In genomic region chr15:59936486-59936885, GRCm38 (mm10) we compare ENCODE assay signal across 17 mouse cellular contexts.
DNase-seq lines count a peak whose midpoint lies in the region; TF ChIP-seq lines count a peak whose summit lies in the region.
"Had no signal": no experiment of that assay in that cellular context is flagged by ENCODE, and none has a peak within 500 bp of the region (broad histone marks: within the 10 kb centered on the region; RNA-seq: fewer than 3 reads in every experiment).

No protein-coding gene starts in this region.

- intact Hi-C loops in left cerebral cortex, postnatal 4 days (cut with DNase I), result no loop called here
- intact Hi-C loops in left cerebral cortex, adult 2 months (cut with DNase I), result no loop called here

- no peak for TF ChIP-seq CTCF in left cerebral cortex, adult 2 months (IDR thresholded peaks at IDR 0.05)

- no peak overlapping the region for H3K4me3 ChIP-seq in left cerebral cortex, adult 2 months
- H3K4me3 ChIP-seq: erythroblast, embryonic 14.5 days; gastrocnemius, adult 2 months; limb, embryonic 15.5 days; myocyte had no signal

- peak; percentile 43 for DNase-seq in heart, adult 11 months
- DNase-seq in heart, adult 9 months (ENCODE audit: low spot score in 2 of 2), result no peak
- peak; percentile 65 for DNase-seq in left cerebral cortex, postnatal 4 days
- no peak for DNase-seq in left cerebral cortex, adult 2 months (ENCODE audit: extremely low spot score in 1 of 2, low spot score in 2 of 2)
- DNase-seq in CD4-positive helper T cell, adult 2 months (ENCODE audit: low read depth, low spot score), result peak; percentile 51
- peak; percentile 25 for DNase-seq in brain, adult 2 months (ENCODE audit: low read depth, low spot score)
- DNase-seq in spleen, adult 18-20 months, result no peak
- no peak for DNase-seq in spleen, postnatal 4 days (ENCODE audit: low spot score in 2 of 2)
- DNase-seq: adrenal gland, postnatal 25 days; cerebellum, adult 11 months; gastrocnemius, adult 2 months; heart, postnatal 36 days; kidney, adult 18-20 months; thymus, adult 18-20 months had no signal

- no peak overlapping the region for H3K27ac ChIP-seq in left cerebral cortex, adult 2 months
- H3K27ac ChIP-seq: gastrocnemius, adult 2 months; limb, embryonic 15.5 days had no signal

Comparison
In these comparisons a context has a peak if more than half of its experiments do, and no peak if none do; other contexts are left out.
1. DNase-seq: peak in heart, adult 11 months (single experiment), left cerebral cortex, postnatal 4 days (single experiment), CD4-positive helper T cell, adult 2 months (single experiment) and brain, adult 2 months (single experiment); none in heart, adult 9 months (0 of 2), left cerebral cortex, adult 2 months (0 of 2), spleen, adult 18-20 months (0 of 2) and spleen, postnatal 4 days (0 of 2).